Mouse (Mus musculus) heart, postnatal 10 days (tissue): ENCODE data around the gene Xrn1. TPM values are rescaled to one million over a fixed set of nuclear protein-coding genes. Genes with fewer than 3 reads are reported as not detected.
"Not testable (repeated sequence)": the region's sequence is repeated elsewhere in the genome, so short reads cannot be mapped to it uniquely, and the experiment has no call there.

Source experiments
- DNase-seq, 2 experiments: peaks; one replicate each; pipeline ENCODE4 v3.0.0; 2021
- intact Hi-C: fragments of 180-260 bp; cut with DNase I; formaldehyde crosslinking; loops from one replicate; pipeline ENCODE4 v1.15.1; 2025
- total RNA-seq, 2 experiments: library from RNA; stranded (reverse); gene quantifications; 2 replicates each; pipeline ENCODE4 v1.2.3; 2021

The Xrn1 gene
- total RNA-seq, 2 experiments from 2014 or later = 24.2 to 26.3 TPM

DNA sequence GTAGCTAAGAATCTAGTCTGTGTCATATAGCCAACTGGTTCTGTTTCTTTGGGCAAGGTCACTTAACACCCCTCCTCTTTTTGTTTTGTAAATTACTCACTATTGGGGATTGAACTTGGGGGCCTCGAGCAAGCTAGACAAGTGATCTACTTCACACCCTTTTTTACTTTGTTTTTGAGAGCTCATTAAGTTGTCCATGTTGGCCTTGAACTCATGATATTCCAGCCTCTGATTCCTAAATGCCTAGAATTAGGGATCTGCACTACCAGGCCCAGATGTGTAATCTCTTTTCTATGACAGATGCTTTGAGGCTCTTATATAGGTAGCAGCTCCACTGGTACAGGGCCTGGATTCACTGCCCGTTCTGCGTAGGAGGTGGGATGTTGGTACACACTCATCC, 89.7 kb downstream of the Xrn1 start:
- intact Hi-C loops = no loop called here
- no peak for DNase-seq

DNA sequence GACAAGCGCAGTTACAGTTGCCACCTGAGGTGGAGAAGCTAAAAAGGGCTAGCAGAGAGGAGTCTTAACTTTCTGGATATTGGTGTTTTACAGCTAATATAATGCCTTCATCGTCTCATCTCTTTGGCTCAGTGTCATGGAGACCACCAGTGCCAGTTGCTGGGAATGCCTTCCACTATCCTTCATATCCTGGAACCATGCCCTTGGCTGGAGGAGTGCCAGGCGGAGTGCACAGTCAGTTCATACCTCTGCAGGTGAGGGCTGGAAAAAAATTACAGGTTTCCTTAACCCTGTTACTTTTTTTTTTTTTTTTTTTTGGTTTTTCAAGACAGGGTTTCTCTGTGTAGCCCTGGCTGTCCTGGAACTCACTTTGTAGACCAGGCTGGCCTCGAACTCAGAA, 96.9 kb downstream of the Xrn1 start:
- intact Hi-C loops = no loop called here

DNA sequence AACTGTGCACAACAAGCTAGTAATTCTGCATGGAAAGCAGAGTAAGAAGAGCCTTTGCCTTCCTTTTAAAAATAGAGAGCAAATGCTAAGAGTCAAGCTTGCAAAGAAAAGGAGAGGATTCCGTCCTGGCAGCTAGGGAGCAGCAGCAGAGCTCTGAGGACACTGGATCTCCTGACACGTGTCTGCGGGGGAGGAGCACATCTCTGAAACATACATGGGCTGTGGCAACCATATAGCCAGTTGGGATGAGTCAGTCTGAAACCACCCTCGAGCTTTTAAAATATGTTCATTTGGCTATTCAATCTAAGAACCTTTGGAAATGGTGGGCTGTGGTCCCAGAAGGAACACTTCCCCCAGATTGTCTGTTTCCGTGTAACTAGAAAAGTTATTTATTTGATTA, 100.3 kb downstream of the Xrn1 start:
- intact Hi-C loops = no loop called here
- no peak for DNase-seq

More for the DNA sequence above, 96.9 kb downstream of the Xrn1 start:
- DNase-seq = no peak

DNA sequence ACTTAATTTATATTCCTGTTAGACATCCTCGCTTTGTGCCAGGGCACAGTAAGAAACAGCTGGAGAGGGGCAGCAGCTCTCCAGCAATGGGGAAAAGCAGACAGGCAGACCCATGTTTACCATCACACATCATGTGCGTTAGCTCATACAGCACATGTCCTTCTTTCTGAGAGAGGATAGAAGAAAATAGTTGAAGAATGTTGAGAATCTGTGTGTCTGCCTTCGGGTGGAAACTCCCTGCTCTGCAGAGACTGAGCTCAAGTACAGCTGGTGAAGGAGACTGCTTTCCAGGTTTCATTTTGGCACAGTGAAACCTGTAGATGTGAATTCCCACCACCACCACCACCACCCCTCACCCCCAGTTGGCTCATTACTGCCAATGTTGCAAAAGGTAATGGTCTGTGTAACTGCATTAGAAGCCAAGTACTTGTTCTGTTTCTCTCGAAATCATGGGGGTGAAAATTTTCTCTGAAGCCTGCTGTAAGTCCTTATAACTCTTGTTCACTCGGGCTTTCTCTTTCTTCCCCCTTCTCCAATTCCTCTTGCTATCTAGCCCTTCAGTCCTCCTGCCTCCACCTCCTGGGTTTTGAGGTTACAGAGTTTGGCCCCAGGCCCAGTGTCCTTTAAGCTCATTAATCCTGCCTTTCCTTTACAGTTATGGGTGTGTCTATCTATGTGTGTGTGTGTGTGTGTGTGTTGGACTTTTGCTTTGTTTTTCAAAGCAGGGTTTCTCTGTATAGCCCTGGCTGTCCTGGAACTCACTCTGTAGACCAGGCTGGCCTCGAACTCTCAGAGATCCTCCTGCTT, 102.1 kb downstream of the Xrn1 start:
- no peak for DNase-seq
- intact Hi-C loops = no loop called here

DNA sequence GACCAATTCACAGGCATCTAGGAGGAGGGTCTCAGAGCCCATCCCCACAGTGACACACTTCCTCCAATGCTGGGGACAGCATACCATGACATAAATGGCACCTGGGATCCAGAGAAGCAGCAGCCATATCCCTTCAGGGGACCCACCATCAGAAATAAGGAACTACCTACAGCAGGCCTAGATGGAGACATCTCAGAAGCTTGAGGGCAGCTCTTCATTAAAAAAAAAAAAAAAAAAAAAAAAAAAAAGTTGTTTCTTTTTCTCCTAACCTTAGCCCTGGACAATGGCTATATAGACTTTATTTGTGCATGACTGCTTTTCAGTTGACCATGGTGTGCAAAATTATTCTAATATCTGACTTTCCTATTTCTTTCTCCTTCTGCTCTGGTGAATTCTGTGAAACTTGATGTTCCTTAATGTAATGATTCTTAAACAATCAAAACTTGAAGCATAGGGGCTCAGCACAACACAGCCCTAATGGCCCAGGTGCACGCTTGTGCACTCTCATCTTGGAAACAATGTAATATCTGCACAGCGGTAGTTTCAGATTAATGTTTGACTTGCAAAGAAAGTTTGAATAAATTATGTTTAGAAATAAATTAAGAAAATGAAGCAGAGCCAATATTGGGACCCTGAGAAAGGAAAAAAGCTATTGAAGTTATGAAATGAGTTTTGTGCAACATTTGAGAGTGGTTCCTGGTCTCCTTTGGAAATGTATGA, 108.7 kb downstream of the Xrn1 start:
- no peak for DNase-seq
- intact Hi-C loops = no loop called here

DNA sequence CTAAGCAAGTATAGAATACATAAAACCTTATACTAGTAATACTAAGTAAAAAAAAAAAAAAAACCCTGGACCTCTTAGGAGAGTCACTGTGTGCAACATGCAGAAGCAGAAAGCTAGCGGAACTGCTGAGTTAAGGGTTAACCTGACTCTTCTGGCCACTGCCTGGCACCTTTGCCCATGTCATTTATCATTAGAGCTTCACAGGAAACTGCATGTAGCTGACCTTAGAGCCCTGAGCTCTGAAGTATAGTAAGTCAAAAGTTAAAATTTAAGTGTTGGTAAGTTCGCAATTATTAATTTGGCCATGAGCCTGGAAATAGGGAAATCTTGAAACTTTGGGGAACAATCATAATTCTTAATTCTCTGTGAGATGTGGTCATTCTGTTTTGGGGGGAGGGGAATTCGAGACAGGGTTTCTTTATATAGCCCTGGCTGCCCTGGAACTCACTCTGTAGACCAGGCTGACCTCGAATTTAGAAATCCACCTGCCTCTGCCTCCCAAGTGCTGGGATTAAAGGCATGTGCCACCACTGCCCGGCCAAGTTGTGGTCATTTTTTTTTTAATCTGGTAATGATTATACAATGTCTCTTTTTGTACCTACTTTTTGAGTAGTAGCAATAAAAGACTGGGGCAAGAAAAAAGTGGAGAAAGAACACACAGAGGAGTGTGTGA, 109.4 kb downstream of the Xrn1 start:
- DNase-seq = no peak

DNA sequence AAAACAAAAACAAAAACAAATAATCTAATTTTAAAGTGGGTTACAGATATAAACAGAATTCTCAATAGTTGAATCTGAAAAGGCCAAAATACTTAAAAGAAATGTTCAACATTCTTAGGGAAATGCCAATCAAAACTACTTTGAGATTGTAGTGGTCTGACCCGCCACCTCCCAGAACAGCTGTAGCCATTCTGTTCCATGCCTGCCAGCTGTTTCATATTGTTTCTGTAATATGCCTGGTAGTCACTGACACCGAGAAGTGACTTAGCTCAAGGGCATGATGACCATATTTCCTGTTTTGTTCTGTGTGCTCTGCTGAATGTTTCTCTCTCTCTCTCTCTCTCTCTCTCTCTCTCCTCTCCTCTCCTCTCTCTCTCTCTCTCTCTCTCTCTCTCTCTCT, 112.9 kb downstream of the Xrn1 start:
- intact Hi-C loops = no loop called here
- no peak for DNase-seq

More for the DNA sequence above, 109.4 kb downstream of the Xrn1 start:
- intact Hi-C loops = no loop called here

DNA sequence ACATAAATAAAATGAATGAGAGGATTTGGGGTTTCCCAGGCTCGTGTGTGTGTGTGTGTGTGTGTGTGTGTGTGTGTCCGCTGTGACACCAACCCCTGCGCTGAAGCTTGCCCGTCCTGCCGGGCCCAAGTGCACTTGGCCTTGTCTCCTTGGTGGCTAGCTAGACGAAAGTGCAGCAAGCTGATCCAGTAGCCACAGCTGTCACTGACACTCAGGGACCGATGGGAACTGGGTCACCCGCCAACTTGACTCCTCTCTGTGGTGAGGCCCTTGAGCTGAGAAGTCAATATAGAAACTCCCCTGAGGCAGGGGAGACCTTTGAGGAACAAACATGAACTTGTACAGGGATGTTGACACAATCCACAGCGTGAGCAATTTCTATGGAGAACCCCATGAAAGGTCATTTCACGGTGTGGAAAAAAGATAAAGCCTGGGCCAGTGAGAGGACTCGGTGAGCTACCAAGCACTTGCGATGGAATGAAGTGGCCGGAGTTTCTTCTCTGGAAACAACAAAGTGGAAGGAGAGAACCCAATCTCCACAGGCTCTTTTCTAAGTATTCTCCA, 124.3 kb downstream of the Xrn1 start:
- intact Hi-C loops = no loop called here
- DNase-seq = no peak

DNA sequence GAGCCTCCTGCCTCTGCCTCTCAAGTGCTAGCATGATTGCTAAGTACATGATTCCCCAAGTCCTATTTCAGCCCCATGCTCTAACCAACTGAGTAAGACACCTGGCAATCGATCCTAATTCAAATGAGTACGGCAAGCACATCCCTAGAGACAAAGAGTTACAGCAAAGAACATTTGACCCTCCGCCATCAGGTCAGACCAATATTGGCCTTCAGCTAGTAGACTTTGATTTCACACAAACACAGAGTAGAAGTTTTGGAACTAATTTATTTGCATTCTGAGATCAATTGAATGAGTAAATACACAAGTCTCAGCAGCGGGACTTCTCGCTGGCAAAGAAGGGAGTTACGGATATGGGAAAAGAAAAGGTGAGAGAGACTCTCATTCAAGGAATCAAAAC, 130.7 kb downstream of the Xrn1 start:
- intact Hi-C loops = no loop called here
- no peak for DNase-seq

DNA sequence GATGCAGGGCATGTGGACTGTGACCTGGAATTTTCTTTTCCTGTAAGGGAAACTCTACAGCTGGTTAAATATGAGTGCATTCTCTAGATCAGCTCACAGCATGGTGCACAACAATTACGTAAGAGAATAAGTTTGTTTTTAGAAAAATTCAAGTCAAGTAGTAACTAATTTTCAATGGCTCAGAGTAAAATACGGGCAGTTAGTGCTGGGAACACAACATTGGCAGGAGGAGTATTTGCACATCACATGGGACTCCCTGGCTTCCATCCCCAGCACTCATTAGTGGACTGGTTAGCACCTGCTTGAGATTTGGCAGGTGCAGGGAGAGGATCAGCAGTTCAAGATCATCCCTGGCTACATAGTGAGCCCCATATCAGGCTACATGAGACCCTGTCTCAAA, 133.1 kb downstream of the Xrn1 start:
- DNase-seq = no peak
- intact Hi-C loops = no loop called here

DNA sequence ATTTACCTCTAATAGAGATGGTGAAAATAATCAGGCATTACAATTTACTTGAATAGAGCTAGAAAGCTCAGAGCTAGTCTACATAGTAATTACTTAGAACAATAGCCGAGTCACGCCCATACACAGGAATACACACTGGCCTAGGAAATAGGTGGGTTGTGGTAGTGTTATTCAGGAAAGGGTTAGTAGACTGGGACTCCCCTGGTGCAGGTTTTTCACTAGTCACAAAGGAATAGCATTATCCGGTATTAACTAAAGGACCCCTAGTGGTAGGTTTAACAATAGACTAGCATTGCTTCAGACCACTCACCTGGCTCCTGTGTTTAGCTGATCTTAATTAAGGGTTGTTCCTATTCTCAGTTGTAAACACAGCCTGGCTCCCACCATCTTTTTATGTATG, 133.9 kb downstream of the Xrn1 start:
- intact Hi-C loops, DNase-seq: not testable (repeated sequence)

DNA sequence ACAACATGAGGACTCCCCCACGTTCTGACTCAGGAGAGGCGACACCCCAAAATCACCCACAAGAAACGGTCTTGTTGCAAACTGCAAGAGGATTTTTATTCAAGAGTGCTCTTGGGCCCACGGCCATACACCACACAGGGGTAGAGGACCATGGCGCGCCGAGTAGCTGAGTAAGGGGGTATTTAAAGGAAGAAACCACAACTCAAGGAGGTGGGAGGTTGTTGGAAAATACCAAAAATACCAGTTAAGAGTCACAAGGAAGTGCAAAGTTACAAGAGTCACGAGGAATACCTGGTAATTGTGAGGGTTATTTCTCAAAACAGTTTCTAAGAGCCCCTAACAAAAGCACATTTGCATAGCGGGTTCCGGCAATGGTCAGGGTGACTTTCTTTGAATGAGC, 138.1 kb downstream of the Xrn1 start:
- DNase-seq, intact Hi-C loops: not testable (repeated sequence)

DNA sequence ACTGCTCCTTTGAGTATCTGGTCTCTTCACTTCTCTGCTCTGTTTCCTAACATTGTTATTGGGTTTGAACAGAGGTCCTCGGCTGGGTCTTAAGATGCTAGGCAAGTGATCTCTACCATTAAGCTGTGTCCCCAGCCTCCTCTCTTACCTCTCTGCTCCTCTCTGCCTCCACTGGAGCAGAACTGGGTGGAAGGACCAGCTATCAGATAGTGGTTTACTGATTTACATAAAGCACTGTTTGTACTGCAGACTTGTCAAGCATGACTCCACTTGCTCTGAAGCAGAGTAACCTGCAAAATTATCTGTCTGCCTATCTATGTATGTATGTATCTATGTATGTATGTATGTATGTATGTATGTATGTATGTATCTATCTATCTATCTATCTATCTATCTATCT, 138.7 kb downstream of the Xrn1 start:
- intact Hi-C loops = no loop called here
- DNase-seq = no peak

DNA sequence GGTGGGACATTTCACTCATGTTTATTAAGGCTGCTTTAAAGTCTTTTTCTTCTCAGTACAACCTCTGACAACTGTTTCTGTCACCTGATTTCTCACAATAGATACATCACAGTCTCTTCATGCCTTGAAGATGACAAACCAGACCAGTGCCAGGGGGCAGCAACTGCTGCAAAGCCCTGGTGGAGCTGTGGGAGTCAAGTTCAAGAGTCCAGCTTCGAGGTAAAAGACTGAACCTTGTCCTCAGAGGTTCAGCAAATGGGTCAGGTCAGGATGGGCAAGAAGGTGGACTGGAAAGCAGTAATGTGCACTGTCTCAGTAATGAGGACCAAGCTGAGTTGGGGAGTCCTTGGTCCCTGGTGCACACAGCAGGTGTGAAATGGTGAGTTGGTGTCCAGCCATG, 139.8 kb downstream of the Xrn1 start:
- intact Hi-C loops = no loop called here
- DNase-seq = no peak

DNA sequence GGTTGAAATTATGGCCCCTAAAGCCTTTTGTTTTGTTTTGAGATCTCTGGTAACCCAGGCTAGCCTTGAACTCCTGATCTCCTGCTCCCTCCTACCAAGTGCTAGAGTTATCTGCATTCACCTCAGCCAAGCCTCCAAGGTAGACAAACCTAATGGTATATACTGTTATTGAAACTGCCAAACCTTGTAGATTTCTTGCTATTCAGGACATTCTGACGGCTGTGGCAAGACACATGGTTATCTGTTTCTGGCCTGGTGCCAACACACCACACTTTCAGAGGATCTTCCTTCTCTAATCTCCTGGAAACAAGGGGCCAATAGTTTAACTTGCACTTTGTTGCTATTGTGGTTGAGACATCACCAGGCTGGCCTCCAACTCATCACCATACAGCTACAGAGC, 140.6 kb downstream of the Xrn1 start:
- intact Hi-C loops = no loop called here
- DNase-seq = no peak

DNA sequence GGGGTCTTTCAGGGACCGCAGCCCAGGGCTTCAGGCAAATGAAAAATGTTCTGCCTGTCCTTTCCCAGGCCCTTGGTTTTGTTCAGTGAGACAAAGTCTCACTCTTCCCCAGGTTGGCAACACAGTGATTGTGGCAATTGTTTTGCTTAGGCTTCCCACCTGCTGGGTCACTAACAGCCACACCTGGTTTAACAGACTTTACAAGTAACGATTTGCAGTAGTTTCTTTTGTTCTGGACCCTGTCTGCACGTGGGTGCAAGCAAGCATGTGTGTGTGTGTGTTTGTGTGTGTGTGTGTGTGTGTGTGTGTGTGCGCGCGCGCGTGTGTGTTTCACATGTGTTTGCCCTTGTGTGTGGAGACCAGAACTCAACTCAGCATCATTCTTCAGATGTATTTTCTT, 148.3 kb downstream of the Xrn1 start:
- no peak for DNase-seq
- intact Hi-C loops = no loop called here

Other genes starting within 250 kb of the Xrn1 start
- 1 to 10 TPM; 8.9 to 9.1 TPM for gene Trpc1, start 204.4 kb upstream of the Xrn1 start, total RNA-seq
- under 1 TPM; 0.20 to 0.36 TPM for gene Pls1, start 109.4 kb upstream of the Xrn1 start, total RNA-seq
- gene Atr, start 97.2 kb upstream of the Xrn1 start, total RNA-seq = 10 to 100 TPM in 1 of 2 experiments, 1 to 10 TPM in 1; 9.3 to 11.6 TPM
- 1 to 10 TPM; 5.8 to 6.3 TPM for gene Gk5, start 164.6 kb downstream of the Xrn1 start, total RNA-seq
- gene Tfdp2, start 241.5 kb downstream of the Xrn1 start, total RNA-seq = 10 to 100 TPM; 41.7 to 56.5 TPM